Mouse (Mus musculus): ENCODE measurements around the gene Gm10217. TPM values are rescaled to one million over a fixed set of nuclear protein-coding genes. Genes with fewer than 3 reads are reported as not detected.

The Gm10217 gene
- polyA plus RNA-seq, 1 experiment from 2014 or later = not detected

DNA sequence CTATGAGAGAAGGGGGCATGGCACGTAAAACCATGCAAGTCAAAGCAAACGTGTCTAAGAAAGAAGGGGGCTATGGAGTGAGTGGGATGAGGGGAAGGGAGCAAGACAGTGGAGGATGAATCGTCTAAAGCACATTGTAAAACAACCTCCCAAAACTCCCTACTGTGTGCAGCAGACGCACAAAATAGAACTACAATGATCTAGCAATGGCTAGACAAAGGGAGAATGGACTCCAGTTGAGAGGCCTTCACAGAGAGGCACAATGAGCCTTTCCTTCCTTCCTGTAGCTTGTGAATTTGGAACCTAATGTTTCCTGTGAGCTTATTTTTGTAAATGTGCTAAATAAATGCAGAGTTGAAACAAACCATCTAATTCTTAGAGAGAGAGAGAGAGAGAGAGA lies 22.7 kb downstream of the Gm10217 start:
- H3K4me3 ChIP-seq (replicated peaks; ENCODE audit: low read depth, low read length) = no peak overlapping the region
- no peak overlapping the region for H3K4me2 ChIP-seq (ENCODE audit: low read length)
- no peak overlapping the region for H3K27ac ChIP-seq (replicated peaks; ENCODE audit: low read depth, low read length)
- no peaks in the 10 kb centered on the region for H3K27me3 ChIP-seq (ENCODE audit: control insufficient read depth, insufficient read depth, low read length)
- DNase-seq = no peak
- no peak for ATAC-seq (ENCODE audit: low FRiP score, low TSS enrichment)
- no peaks in the 10 kb centered on the region for H3K36me3 ChIP-seq (ENCODE audit: control insufficient read depth, insufficient read depth, low read length)
- no peaks in the 10 kb centered on the region for H3K4me1 ChIP-seq (ENCODE audit: control insufficient read depth, insufficient read depth, low read length)
- H3K9me3 ChIP-seq (ENCODE audit: control insufficient read depth, low read length) = no peaks in the 10 kb centered on the region
- no peak overlapping the region for H3K9ac ChIP-seq (replicated peaks; ENCODE audit: low read length)
- 46% methylated on average over 4 of the region's 4 CpGs for WGBS

DNA sequence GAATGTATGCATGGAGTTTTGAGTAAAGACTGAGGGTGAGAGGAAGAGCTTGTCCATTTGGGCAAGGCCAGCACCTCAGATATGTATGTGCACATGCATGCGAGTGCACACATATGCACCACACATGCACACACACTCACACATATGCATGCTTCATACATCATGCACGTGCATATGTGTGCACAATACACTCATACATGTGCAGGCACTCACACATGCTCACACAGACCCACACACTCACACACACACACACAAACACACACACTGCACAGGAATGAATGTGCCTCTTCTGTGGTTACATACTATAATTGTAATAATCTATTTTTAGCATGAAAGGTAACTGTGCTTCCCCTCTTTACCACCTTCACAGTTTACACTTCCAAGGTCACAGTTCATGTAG lies 35.1 kb downstream of the Gm10217 start:
- Histone ChIP-seq H3K4me2 (ENCODE audit: low read length) (no peak overlapping the region), H3K27ac (replicated peaks; ENCODE audit: low read depth, low read length) (no peak overlapping the region), H3K9ac (replicated peaks; ENCODE audit: low read length) (no peak overlapping the region), H3K9me3 (ENCODE audit: control insufficient read depth, low read length) (no peaks in the 10 kb centered on the region), H3K4me1 (ENCODE audit: control insufficient read depth, insufficient read depth, low read length) (no peaks in the 10 kb centered on the region), H3K4me3 (replicated peaks; ENCODE audit: low read depth, low read length) (no peak overlapping the region), H3K27me3 (ENCODE audit: control insufficient read depth, insufficient read depth, low read length) (no peaks in the 10 kb centered on the region), H3K36me3 (ENCODE audit: control insufficient read depth, insufficient read depth, low read length) (no peaks in the 10 kb centered on the region)
- DNase-seq (no peak), ATAC-seq (ENCODE audit: low FRiP score, low TSS enrichment) (no peak)
- WGBS = 94% methylated on average over 2 of the region's 2 CpGs

GRCm38 (mm10) chr8:9899673-9900072 lies 35.6 kb downstream of the Gm10217 start:
- Histone ChIP-seq H3K9me3 (ENCODE audit: control insufficient read depth, low read length) (no peaks in the 10 kb centered on the region), H3K27ac (replicated peaks; ENCODE audit: low read depth, low read length) (no peak overlapping the region), H3K4me1 (ENCODE audit: control insufficient read depth, insufficient read depth, low read length) (no peaks in the 10 kb centered on the region), H3K4me2 (ENCODE audit: low read length) (no peak overlapping the region), H3K36me3 (ENCODE audit: control insufficient read depth, insufficient read depth, low read length) (no peaks in the 10 kb centered on the region), H3K4me3 (replicated peaks; ENCODE audit: low read depth, low read length) (no peak overlapping the region), H3K27me3 (ENCODE audit: control insufficient read depth, insufficient read depth, low read length) (no peaks in the 10 kb centered on the region), H3K9ac (replicated peaks; ENCODE audit: low read length) (no peak overlapping the region)
- WGBS = 50% methylated on average over 3 of the region's 3 CpGs
- DNase-seq (peak; percentile 69), ATAC-seq (ENCODE audit: low FRiP score, low TSS enrichment) (no peak)

Other genes with a start within 250 kb of the Gm10217 start
- 30.2 and 36.3 TPM in 2 replicates for gene Fam155a, start 93.1 kb upstream of the Gm10217 start, polyA plus RNA-seq (2014; fragmentation: Nextera tagmentation; extraction: Ambion mirVana)
- gene Lig4, start 113.4 kb downstream of the Gm10217 start, polyA plus RNA-seq (2014; fragmentation: Nextera tagmentation; extraction: Ambion mirVana) = 7.4 and 13.5 TPM in 2 replicates
- gene Abhd13, start 113.5 kb downstream of the Gm10217 start, polyA plus RNA-seq (2014; fragmentation: Nextera tagmentation; extraction: Ambion mirVana) = 12.5 and 20.0 TPM in 2 replicates
- gene Tnfsf13b, start 142.2 kb downstream of the Gm10217 start, polyA plus RNA-seq (2014; fragmentation: Nextera tagmentation; extraction: Ambion mirVana) = 0.12 and 0.18 TPM in 2 replicates

Measured in midbrain, embryonic 14.5 days (tissue).